Mouse (Mus musculus) E14TG2a.4 (cell line): ENCODE results near the gene Srxn1.

Experiments
- CTCF ChIP-seq: conservative IDR thresholded peaks from 2 replicates; pipeline ENCODE4 v1.5.1; 2014; ENCODE audit warnings: low read length
- NANOG ChIP-seq: IDR thresholded peaks from 2 replicates; pipeline ENCODE4 v1.6.1; 2014; ENCODE audit warnings: borderline replicate concordance, low read length, mixed read lengths
- POU5F1 ChIP-seq: IDR thresholded peaks from 2 replicates; pipeline ENCODE4 v1.6.1; 2014; ENCODE audit warnings: low read length, borderline replicate concordance

DNA sequence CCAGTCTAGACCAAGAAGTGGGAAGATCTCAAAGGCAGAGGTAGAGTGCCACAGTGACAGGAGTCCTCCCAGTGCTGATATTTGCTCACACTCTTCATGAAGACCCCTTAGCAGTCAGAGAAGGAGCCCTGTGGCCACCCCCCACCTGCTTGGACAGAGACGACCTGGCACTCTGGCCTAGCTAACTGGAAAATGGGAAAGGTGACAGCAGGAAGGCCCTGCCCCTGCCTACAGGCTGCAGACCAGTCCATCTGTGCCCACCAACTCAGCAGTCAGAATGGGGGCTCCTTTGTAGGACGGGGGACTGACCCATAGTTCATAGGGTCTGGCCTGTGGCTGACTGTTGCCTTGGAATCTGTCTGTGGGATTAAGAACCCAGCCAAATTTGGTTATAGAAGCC lies 40.4 kb downstream of the Srxn1 start:
- TF ChIP-seq CTCF (no peak), NANOG (no peak), POU5F1 (no peak)
